Mouse (Mus musculus) brain, embryonic 14.5 days (tissue): Measurements from ENCODE around the gene Nol3.

Source experiments
- CTCF ChIP-seq: fragments of 200-500 bp; IDR thresholded peaks from 2 replicates; pipeline ENCODE4 v1.5.1; 2012; ENCODE audit warnings: inconsistent platforms, mild to moderate bottlenecking, moderate library complexity, borderline replicate concordance; ENCODE audit not compliant: insufficient read depth, insufficient read length; ENCODE audit errors: extremely low read depth
- POLR2A ChIP-seq: fragments of 200-500 bp; IDR thresholded peaks from 2 replicates; pipeline ENCODE4 v1.6.1; 2012; ENCODE audit warnings: mild to moderate bottlenecking, inconsistent platforms, borderline replicate concordance; ENCODE audit not compliant: poor library complexity, insufficient read depth, insufficient read length, severe bottlenecking; ENCODE audit errors: extremely low read depth

GRCm38 (mm10) chr8:105260371-105261099 is 15.4 kb upstream of the Nol3 start:
- TF ChIP-seq CTCF = no peak
- TF ChIP-seq POLR2A = no peak
